Mouse (Mus musculus): ENCODE data around the gene Dynlt1b.
"Not testable (repeated sequence)": the region's sequence is repeated elsewhere in the genome, so short reads cannot be mapped to it uniquely, and the experiment has no call there.

The Dynlt1b gene

GRCm38 (mm10) chr17:6429945-6430344 is at the start of gene Dynlt1b:
Dynlt1b (plus strand) TSS chr17:6430112.
- DNase-seq (ENCODE audit: low spot score in 2 of 2), result peak; percentile 100

GRCm38 (mm10) chr17:6380182-6380841 is 49.6 kb upstream of the Dynlt1b start:
- not testable (repeated sequence) for DNase-seq (ENCODE audit: low spot score in 2 of 2)

- DNase-seq (ENCODE audit: low spot score in 2 of 2), result not testable (repeated sequence)
These were observed 48.7 kb upstream of the Dynlt1b start for GRCm38 (mm10) chr17:6381071-6381682.

GRCm38 (mm10) chr17:6386927-6387326 is 43.0 kb upstream of the Dynlt1b start:
- not testable (repeated sequence) for DNase-seq (ENCODE audit: low spot score in 2 of 2)

GRCm38 (mm10) chr17:6387380-6387911 is 42.5 kb upstream of the Dynlt1b start:
- DNase-seq (ENCODE audit: low spot score in 2 of 2), result not testable (repeated sequence)

GRCm38 (mm10) chr17:6389463-6389862 is 40.4 kb upstream of the Dynlt1b start:
- DNase-seq (ENCODE audit: low spot score in 2 of 2), result not testable (repeated sequence)

- DNase-seq (ENCODE audit: low spot score in 2 of 2), result not testable (repeated sequence)
These were observed 39.2 kb upstream of the Dynlt1b start for GRCm38 (mm10) chr17:6390731-6391130.

GRCm38 (mm10) chr17:6391736-6392135 is 38.2 kb upstream of the Dynlt1b start:
- DNase-seq (ENCODE audit: low spot score in 2 of 2), result peak in 1 of 2 experiments; percentile 1

- not testable (repeated sequence) for DNase-seq (ENCODE audit: low spot score in 2 of 2)
These were observed 37.2 kb upstream of the Dynlt1b start for GRCm38 (mm10) chr17:6392473-6393340.

GRCm38 (mm10) chr17:6398079-6398478 is 31.8 kb upstream of the Dynlt1b start:
- DNase-seq (ENCODE audit: low spot score in 2 of 2), result not testable (repeated sequence)

GRCm38 (mm10) chr17:6398816-6399215 is 31.1 kb upstream of the Dynlt1b start:
- DNase-seq (ENCODE audit: low spot score in 2 of 2), result not testable (repeated sequence)

GRCm38 (mm10) chr17:6399281-6400096 is 30.4 kb upstream of the Dynlt1b start:
- not testable (repeated sequence) for DNase-seq (ENCODE audit: low spot score in 2 of 2)

GRCm38 (mm10) chr17:6400097-6400489 is 29.8 kb upstream of the Dynlt1b start:
- not testable (repeated sequence) for DNase-seq (ENCODE audit: low spot score in 2 of 2)

GRCm38 (mm10) chr17:6404493-6404892 is 25.4 kb upstream of the Dynlt1b start:
- not testable (repeated sequence) for DNase-seq (ENCODE audit: low spot score in 2 of 2)

GRCm38 (mm10) chr17:6406972-6407371 is 22.9 kb upstream of the Dynlt1b start:
- DNase-seq (ENCODE audit: low spot score in 2 of 2), result peak in 1 of 2 experiments; percentile 22

GRCm38 (mm10) chr17:6410713-6411213 is 19.1 kb upstream of the Dynlt1b start:
- DNase-seq (ENCODE audit: low spot score in 2 of 2), result not testable (repeated sequence)

- not testable (repeated sequence) for DNase-seq (ENCODE audit: low spot score in 2 of 2)
These were observed 12.8 kb upstream of the Dynlt1b start for GRCm38 (mm10) chr17:6417118-6417517.

- DNase-seq (ENCODE audit: low spot score in 2 of 2), result not testable (repeated sequence)
These were observed 9.4 kb upstream of the Dynlt1b start for GRCm38 (mm10) chr17:6420557-6420956.

- DNase-seq (ENCODE audit: low spot score in 2 of 2), result not testable (repeated sequence)
These were observed 8.2 kb upstream of the Dynlt1b start for GRCm38 (mm10) chr17:6421547-6422326.

- not testable (repeated sequence) for DNase-seq (ENCODE audit: low spot score in 2 of 2)
These were observed 7.5 kb upstream of the Dynlt1b start for GRCm38 (mm10) chr17:6422370-6422769.
